Mouse (Mus musculus): Measurements from ENCODE around the gene Ramp1.

The Ramp1 gene

DNA sequence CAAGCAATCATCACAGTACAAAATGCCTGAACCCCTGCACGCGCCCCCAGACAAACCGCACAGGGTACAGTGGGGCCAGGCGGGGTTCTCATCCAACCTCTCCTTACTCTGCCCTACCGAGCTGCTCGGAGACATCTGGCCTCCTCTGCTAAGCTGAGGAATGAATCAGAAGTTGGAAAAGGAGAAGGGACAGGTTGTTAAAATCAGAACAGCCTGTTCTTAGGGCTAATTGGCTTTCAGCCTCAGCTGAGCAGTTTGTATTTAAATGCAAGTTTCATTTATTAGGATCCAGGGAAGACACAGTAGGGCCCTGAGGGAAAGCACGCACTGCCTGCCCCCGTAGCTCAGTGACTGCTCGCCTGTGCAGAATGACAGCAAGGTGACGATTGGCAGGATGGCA, 20.2 kb downstream of the Ramp1 start:
- no peak for DNase-seq (ENCODE audit: low spot score in 2 of 2)

DNA sequence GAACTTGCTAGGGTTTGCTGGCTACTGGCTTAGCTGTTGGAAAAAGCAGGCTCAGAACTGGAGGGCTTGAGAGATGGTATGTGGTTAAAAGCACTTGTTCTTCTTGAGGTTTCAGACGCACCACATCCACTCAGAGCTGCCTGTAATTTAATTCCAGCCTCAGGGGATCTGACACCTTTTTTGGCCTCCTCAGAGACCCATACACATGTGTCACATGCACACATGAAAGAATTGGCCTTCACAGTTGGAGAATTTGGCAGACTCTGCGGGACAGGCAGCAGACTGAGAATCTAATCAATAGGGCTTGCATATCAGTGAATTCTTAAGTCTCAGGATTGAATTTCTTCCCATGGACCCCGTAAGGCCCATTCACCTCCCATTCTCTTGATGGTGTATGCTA, 21.5 kb downstream of the Ramp1 start:
- DNase-seq (ENCODE audit: low spot score in 2 of 2), result no peak

DNA sequence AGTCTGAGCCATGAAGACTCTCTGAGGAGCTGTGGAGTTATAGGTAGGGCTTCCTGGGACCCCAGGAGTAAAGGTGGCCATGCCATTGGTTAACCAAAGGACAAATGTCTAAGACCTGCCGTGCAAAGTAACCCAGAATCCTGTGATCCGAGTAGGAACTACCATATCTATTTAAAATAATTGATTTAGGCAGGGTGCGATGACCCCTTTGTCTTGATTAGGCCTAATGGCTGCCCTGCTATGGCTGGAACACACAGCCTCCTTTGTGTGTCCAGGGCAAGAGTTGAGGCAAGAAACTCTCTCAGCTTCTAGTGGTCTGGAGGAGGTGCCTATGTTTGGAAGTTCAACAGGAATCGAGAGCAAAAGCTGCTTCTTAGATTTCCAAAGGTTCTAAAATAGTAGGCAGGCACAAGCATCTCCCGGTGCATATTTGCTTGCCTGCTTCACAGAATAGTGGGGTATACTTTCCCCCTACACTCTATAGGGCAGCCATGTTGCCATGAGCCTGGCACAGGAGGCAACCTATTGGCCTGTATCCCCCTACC, 24.7 kb downstream of the Ramp1 start:
- DNase-seq (ENCODE audit: low spot score in 2 of 2), result no peak

DNA sequence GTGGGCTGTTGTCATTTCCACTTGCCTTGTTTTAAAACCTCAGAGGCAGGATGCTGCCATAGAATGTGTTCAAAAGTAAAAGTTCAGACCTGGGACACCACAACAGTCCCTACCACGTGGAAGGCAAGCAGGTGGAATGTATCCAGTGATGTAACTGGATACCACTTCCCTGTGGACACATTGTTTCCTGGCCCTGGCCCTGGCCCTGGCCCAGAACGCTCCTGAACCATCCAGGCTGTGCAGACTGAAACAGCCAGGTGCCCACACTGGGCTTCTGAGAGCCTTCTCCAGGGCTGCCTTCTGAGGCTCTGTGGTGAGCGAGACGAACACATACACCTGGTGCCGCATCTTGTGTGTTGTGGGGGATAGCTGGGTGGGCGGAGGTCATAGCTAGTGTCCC, 26.0 kb downstream of the Ramp1 start:
- DNase-seq (ENCODE audit: low spot score in 2 of 2), result no peak

DNA sequence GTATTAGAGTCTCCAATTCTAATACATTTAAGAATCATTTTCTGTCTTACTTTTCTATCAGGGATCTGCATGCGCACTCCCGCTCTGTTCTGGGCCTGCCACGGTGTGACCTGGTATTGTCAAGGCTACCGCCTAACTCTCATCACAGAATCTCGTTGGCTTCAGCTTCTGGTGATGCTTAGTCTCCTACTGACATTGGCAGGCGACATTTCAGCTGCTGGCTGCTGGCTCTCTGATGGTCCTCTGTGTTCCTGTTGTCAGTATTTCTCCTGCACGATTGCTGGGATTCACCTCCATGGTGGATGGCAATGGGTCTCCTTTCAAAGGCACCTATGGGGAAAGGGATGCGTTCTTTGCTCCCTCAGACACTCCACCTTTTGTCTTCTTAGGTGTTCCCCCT, 26.7 kb downstream of the Ramp1 start:
- no peak for DNase-seq (ENCODE audit: low spot score in 2 of 2)

DNA sequence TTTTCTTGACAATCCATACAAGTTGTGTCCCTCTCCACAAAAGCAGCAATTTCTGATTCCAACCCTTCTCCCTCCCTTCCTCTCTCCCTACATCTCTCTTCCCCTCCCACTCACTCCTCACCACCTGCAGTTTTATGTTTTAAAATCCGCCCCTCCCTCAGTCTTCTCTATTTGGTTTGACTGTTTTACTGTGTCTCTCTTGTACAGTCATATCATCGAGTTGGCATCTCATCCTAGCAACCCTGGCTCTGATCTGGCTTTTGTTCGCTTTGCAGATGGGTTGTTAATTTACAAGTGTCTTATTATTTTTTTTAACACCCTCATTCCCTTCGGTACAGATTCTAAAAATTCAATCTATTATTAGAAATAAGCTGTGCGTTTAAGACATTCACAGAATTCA, 27.3 kb downstream of the Ramp1 start:
- no peak for DNase-seq (ENCODE audit: low spot score in 2 of 2)

DNA sequence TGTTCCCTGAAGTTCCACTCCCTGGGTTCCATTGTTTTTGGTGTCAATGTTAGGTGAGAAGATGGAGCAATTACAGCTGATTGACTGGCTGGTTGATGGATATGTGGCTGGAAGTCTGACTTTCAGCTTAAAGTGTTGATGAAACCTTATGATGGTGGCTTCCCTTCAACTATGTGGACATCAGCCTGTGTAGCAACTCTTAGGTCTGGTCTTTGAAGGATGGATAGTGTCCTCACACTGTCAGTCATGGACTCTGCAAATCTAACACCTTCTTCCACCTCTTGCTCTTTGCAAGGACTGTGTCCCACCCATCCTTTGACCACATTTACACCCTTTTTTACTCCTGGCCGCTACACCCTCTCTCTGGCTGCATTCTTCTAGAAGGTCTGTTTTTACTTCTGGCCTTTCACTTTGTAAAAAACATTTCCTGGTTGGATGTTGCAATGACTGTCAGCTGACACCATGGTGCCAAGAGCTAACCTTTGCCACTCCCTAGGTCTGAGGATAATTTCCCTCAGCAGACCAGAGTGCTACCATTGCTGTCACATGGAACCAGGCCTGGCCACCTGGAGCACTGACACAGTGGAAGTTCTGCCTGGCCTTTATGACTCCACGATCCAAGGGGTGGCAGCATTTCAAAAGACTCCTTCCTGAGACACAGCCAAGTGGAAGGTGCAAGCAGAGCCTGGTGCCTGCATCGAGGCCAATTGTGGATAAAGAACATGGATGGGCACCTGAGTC, 27.9 kb downstream of the Ramp1 start:
- no peak for DNase-seq (ENCODE audit: low spot score in 2 of 2)

DNA sequence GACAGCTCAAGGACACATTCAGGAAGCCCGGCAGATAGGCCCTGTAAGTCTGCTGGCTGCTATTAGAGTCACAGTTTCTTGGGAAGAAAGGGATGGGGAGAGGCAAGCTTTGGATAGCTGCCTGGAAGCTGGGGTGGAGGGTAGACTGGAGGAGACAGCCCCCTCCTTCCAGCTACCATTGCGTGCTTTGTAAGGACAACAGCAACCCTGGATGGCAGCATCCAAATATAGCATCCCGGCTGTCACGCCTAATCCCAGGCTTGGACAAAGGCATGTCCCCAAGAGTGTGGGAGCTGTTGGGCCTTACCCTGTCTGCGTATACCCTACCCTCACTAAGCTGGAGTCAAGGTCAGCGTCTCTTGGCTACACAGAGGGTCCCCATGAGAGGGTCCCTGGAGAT, 29.7 kb downstream of the Ramp1 start:
- DNase-seq (ENCODE audit: low spot score in 2 of 2), result peak in 1 of 2 experiments; percentile 41

DNA sequence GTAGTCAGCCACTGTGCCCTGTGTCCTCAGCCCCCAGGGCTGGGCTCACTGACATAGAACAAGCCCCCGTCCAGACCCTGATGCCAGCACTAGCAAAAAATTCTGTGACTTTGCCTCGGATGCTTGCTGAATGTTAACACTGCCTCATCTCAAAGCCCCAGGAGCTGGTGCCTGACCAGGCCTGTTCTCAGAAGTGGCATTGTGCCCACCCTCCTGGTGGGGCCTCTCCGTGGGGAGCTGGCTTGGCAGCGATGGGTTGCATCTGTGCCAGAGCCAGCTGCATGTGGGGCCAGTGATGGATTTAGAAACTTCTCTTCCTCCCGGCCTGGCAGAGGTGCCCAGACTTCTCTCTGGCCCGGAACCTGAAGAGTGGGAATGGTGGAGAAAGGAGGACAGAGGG, 30.2 kb downstream of the Ramp1 start:
- DNase-seq (ENCODE audit: low spot score in 2 of 2), result peak; percentile 73 to 86

DNA sequence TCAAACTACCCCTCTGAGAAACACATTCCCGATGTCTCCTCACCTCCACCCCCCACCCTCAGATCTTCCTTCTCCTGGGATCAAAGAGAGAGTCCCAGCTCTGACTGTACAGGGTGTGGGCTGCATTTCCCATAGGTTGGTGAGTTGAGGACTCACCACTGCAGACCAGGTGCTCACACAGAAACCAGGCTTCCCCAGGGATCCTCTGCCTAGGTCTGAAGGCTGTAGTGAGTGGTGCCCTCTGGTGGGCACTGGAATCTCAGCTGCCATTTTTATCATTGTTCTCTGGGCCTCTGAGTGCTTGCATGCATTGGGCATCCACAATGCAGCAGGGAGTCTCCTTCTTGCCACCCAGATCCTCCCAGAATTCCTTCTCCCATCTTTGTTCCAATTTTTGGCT, 31.5 kb downstream of the Ramp1 start:
- peak; percentile 45 to 63 for DNase-seq (ENCODE audit: low spot score in 2 of 2)

DNA sequence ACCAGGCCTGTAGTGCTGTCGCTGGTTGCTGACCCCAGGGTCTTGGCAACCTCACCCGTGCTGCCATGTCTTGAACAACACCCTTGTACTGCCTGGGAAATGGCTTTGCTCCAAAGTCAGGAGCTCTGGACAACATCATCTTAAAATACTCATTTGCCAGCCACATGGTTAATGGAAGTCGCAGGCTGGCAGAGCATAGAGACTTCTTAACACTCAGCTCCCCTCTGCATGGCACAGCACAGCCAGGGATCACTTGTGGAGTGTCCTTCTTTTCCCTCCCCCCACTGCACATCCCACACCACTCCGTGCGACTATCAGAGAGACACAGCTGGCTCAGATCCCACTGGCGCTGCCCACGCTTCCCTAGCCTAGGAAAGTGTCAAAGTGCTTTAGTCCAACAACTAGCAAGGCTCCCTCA, 32.0 kb downstream of the Ramp1 start:
- no peak for DNase-seq (ENCODE audit: low spot score in 2 of 2)

DNA sequence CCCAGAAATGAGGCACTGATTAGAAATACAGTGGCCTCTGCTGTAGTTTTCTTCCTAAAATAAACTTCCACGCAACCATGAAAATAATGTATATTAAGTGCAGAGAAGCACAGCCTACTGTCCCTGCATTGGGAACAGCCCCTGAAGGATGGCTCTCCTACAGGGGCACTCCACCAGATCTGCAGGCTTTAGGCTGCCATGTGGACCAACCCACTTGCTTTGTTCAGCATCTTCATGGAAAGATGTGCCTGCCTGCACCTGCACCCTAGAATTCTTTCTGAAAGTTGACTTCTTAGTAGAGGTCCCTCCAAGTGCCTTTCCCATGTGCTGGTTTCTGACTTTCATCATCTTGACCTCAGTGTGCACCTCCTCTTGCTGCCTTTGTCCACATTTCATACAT, 35.6 kb downstream of the Ramp1 start:
- no peak for DNase-seq (ENCODE audit: low spot score in 2 of 2)

DNA sequence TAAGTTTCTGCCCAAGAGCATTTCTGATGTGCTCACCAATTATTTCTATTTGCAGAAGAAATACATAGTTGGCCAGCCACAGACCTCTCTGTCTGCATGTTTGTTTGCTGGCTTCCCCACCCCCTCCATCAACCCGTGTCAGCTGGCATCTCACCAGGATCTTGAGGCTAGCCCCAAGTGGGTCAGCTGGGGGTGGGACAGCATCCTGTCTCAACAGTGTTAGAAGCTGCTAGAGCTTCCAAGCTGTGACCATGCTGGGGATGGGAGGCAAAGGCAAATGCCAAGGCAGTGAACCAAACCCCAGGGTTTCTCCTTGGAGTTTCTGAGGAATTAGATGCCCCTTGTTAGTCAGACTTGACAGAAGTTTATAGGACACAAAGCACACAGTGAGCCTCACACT, 36.4 kb downstream of the Ramp1 start:
- peak in 1 of 2 experiments; percentile 24 for DNase-seq (ENCODE audit: low spot score in 2 of 2)

DNA sequence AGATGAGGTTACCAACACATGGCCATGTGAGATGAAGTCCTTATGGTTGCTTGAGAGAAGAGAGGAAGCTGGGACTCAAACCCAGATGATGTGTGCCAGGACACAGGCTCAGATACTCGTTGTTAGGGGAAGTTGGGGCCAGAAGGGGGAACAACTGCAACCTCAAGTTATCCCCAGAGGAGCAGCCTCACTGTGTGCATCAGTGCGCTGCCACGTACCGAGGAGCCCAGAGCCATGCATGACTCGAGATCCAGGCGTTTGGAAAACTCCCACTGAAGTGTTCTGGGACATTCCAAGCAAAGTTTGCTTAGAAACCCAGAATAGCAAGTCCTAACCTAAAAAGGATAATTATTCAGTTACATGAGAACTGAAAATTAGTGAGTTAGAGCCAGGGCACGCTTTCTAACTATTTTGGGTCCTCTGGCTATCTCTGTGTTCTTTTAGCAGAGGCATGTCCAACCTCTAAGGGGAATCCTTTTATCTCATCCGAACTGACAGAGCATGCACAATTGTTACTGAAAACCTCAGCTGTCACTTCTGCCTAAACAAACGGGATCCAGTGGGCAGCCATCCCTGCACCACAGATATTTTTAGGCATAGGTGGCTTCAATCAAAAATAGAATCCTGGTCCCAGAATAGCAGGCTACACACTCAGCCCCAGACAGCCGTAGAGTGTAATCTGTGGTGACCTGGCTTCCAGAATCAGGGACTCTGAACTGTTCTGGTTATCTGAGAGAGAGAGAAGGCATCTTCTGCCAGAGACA, 37.1 kb downstream of the Ramp1 start:
- no peak for DNase-seq (ENCODE audit: low spot score in 2 of 2)

DNA sequence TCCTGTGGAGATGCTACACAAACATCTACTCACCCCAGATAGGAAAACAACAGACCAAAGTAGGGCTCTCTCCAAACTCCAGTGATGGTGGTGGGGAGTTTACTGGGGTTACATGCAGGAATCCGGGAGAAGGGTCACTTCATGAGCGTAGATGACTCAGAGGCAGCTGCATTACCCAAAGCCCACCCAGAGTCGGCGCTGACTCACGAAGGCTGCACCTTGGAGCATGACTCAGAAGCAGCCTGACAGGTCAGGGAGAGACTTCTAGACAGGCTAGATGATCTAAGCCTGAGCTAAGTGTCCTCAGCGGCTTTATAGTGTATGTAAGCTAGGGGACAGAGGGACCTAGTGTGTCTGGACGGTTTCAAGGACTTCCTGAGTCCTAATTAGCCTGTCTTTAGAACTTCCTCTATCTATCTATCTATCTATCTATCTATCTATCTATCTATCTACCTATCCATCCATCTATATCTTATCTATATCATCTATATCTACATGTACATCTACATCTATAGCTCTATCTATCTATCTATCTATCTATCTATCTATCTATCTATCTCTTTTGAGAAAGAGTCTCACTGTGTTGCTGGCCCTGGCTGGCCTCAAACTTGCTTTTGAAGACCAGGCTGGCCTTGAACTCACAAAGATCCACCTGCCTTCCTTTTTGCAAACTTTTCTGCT, 40.2 kb downstream of the Ramp1 start:
- no peak for DNase-seq (ENCODE audit: low spot score in 2 of 2)

DNA sequence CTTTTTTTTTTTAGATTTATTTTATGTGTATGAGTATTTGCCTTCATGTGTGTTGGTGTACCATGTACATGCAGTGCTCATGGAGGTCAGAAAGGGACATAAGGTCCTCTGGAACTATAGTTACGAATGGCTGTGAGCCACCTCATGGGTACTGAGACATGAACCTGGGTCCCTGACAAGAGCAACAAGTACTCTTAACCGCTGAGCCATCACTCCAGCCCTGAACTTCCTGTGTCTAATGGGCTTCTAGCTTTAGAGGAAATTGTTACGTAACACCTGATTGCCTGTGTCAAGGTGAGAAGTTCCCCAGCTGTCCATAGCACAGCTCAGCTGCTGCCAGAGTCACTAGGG, 40.7 kb downstream of the Ramp1 start:
- DNase-seq (ENCODE audit: low spot score in 2 of 2), result no peak

DNA sequence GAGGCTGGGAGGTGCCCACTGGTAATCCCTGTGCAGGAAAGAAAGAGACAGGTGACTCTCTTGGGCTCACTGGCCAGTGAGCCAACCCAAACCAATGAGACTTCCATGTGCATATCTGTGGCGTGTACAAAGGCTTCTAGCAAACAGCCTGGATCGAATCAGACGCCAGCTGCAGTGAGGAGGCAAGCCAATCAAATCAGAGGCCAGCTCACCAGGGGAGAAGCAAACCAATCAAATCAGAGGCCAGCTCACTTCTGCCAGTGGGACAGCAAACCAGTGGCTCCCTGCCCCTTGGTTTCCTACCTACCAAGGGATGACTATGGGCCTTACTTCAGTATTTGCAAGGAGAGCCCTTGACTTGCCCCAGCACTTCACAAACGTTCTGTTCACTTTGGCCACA, 46.9 kb downstream of the Ramp1 start:
- DNase-seq (ENCODE audit: low spot score in 2 of 2), result no peak

DNA sequence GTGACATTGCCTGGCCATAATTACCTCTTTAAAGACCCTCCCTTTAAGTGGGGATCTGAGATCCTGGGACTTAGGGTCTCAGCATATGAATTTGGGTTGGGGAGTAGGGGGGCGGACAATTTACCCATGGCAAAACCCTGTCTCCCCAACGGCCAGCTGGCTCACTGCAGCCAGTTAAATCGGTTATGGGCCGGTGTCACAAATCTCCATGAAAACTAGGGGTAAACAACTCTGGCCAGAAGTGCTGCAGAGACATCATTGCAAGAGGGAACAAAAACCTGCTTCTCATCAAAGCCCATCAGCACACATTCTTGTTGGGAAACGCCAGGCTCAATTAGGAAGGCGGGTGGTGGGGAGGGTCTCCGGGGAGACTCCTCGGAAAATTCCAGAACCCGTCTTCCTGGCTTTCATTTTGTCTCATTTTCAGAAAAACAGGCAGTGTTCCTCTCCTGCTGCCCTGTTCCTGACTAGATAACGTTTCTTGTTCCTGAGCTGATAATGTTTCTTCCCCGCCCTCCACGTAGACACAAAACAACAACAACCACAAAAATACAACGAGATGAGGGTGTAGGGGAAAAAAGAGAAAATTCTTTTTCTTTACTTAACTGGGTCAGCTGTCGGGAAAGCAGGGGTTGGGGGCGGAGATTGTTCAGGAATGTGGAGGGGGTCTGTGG, 47.9 kb downstream of the Ramp1 start:
- no peak for DNase-seq (ENCODE audit: low spot score in 2 of 2)

DNA sequence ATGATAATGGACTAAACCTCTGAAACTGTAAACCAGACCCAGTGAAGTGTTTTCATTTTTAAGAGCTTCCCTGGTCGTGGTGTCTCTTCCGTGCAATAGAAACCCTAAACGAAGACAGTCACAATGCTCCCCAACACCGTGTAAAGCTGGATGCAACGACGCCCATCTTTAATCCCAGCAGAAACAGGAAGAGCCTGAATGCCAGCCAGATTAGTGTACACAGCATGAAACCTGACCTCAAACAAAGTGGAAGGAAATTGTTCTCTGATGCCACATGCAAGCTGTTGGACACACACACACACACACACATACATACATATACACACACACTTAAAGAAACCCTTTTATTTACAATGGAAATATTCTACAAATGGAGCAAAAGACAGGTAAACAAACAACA, 51.5 kb downstream of the Ramp1 start:
- no peak for DNase-seq (ENCODE audit: low spot score in 2 of 2)

DNA sequence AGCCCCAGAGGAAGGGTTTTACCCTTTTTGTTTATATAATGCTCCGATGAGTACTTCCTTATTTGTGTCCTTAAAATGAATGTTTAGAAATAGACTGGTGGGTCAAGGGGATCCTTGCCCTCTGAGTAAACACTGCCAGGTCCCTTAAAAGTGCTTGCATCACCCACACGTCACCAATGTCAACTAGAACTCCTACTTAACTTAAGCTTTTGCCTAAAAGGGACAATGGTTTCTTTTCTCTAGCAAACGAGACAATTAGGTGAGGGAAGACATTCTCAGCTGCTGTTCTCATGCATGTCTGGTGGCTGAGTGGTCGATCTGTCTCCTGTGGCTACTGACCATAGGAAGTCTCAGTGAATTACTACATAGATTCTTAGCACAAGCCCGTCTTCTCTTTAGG, 52.3 kb downstream of the Ramp1 start:
- no peak for DNase-seq (ENCODE audit: low spot score in 2 of 2)

DNA sequence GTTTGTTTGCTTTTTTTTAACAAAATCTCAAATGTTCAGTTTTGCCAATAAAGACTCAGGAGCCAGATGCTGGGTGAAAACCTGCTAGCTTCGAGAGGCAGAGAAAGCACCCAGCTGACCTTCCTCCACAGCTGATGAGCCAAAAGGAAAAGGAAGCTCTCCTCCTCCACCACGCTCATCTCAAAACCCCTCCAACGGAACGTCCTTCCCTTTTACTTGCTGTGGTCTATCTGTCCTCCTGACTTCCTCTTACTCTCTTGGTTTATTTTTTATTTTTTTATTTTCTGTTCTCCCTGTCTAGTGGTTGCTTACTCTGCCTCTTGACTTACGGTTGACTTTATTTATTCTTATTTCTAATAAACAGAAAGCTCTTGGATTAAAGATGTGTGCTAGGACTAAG, 55.8 kb downstream of the Ramp1 start:
- no peak for DNase-seq (ENCODE audit: low spot score in 2 of 2)

DNA sequence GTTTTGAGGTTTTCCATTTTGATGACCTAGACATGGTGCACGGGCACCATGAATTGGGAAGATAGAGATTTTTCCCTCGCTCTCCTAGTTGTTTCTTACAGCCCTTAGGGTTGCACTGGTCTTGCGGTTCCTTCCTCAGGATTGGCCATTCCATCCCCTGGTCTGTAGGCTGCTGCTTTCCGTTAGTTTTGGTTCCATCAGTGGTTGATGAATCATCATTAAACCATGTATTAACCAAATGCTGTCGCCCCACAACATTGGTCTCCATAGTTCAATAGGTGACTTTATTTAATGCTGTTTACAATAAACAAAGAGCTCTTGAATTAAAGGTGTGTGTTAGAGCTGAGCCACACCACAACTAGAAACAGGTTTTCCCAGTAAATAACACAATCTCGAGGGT, 58.1 kb downstream of the Ramp1 start:
- no peak for DNase-seq (ENCODE audit: low spot score in 2 of 2)
